Mouse (Mus musculus) right cerebral cortex, postnatal 4 days (tissue): ENCODE measurements around the gene Gm12695.

ENCODE experiments used
- DNase-seq: peaks from one replicate; pipeline ENCODE4 v3.0.0-alpha.2; 2022

The Gm12695 gene

GRCm38 (mm10) chr4:96697511-96698217 is 87.3 kb downstream of the Gm12695 start:
- peak; percentile 16 for DNase-seq

- peak; percentile 75 for DNase-seq
Observed at GRCm38 (mm10) chr4:96696614-96697360, 88.2 kb downstream of the Gm12695 start.

GRCm38 (mm10) chr4:96687358-96687803 is 97.6 kb downstream of the Gm12695 start:
- no peak for DNase-seq

GRCm38 (mm10) chr4:96683474-96683873 is 101.5 kb downstream of the Gm12695 start:
- DNase-seq = no peak

- DNase-seq = no peak
Observed at GRCm38 (mm10) chr4:96680966-96681365, 104.0 kb downstream of the Gm12695 start.

GRCm38 (mm10) chr4:96680233-96680632 is 104.8 kb downstream of the Gm12695 start:
- peak; percentile 62 for DNase-seq
